Mouse (Mus musculus) neural tube, embryonic 11.5 days (tissue): ENCODE results near the gene Dll4. TPM values are rescaled to one million over a fixed set of nuclear protein-coding genes. Genes with fewer than 3 reads are reported as not detected.
A peak's percentile ranks its signal among the peaks of the same experiment; 100 is the strongest.

Source experiments
- ATAC-seq: fragments of 200-750 bp; cut with Nextera tagmentation; 2 replicates; pipeline ENCODE4 v1.8.0; 2017; ENCODE audit warnings: moderate number of reproducible peaks, mild to moderate bottlenecking, moderate TSS enrichment, moderate library complexity; ENCODE audit not compliant: insufficient read depth, low FRiP score, low TSS enrichment
- DNase-seq: peaks from one replicate; pipeline ENCODE4 v3.0.0-alpha.2; 2015; ENCODE audit warnings: low spot score
- H3K27ac ChIP-seq: fragments of 300-500 bp; sonication (generic); 2 replicates; pipeline ENCODE4 v1.5.1; 2014; ENCODE audit warnings: low read depth, mild to moderate bottlenecking, low read length
- H3K27me3 ChIP-seq: fragments of 300-500 bp; sonication (generic); 2 replicates; pipeline ENCODE4 v1.6.1; 2014; ENCODE audit warnings: mild to moderate bottlenecking, low read length, mixed read lengths; ENCODE audit not compliant: control insufficient read depth, insufficient read depth
- H3K36me3 ChIP-seq: fragments of 300-500 bp; sonication (generic); 2 replicates; pipeline ENCODE4 v1.6.1; 2014; ENCODE audit warnings: mild to moderate bottlenecking, low read length, moderate library complexity, mixed read lengths; ENCODE audit not compliant: control insufficient read depth, insufficient read depth
- H3K4me1 ChIP-seq: fragments of 300-500 bp; sonication (generic); 2 replicates; pipeline ENCODE4 v1.6.1; 2014; ENCODE audit warnings: low read length, mixed read lengths; ENCODE audit not compliant: control insufficient read depth, insufficient read depth
- H3K4me2 ChIP-seq: fragments of 300-500 bp; sonication (generic); 2 replicates; pipeline ENCODE4 v1.6.1; 2014; ENCODE audit warnings: low read depth, mild to moderate bottlenecking, moderate library complexity
- H3K4me3 ChIP-seq: fragments of 300-500 bp; sonication (generic); 2 replicates; pipeline ENCODE4 v1.5.1; 2014; ENCODE audit warnings: low read depth, low read length
- H3K9ac ChIP-seq: fragments of 300-500 bp; sonication (generic); 2 replicates; pipeline ENCODE4 v1.6.1; 2014; ENCODE audit warnings: mild to moderate bottlenecking, low read length
- H3K9me3 ChIP-seq: fragments of 300-500 bp; sonication (generic); 2 replicates; pipeline ENCODE4 v1.6.1; 2016; ENCODE audit warnings: low read length; ENCODE audit not compliant: control insufficient read depth
- WGBS: fragments of 180-500 bp; shearing (Covaris S2); extraction: QIAGEN DNeasy Blood & Tissue Kit; methylation state at CpG from one replicate; pipeline ENCODE4 v1.1.7; 2014; 5-methylcytosine and 5-hydroxymethylcytosine counted together
- polyA plus RNA-seq: library from polyadenylated mRNA; unstranded; fragments of >200 nt; fragmentation: Nextera tagmentation; extraction: Ambion mirVana; gene quantifications from 2 replicates; pipeline ENCODE4 v1.2.1, GENCODE M21; 2014

Dll4 gene
- polyA plus RNA-seq, 1 experiment from 2014 or later = 3.8 TPM

DNA sequence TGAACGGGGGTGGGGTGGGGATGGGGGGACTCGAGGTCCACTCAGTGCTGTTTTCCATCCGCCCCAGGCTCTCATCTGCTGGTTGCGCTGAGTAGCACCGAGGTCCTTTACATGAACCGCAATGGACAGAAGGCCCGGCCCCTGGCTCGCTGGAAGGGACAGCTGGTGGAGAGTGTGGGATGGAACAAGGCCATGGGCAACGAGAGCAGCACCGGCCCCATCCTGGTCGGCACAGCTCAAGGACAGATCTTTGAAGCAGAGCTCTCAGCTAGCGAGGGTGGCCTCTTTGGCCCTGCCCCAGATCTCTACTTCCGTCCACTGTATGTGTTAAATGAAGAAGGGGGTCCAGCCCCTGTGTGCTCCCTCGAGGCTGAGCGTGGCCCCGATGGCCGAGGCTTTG is 32.7 kb upstream of the Dll4 start:
- Histone ChIP-seq H3K4me1 (peaks cover 7% of the 10 kb centered on the region), H3K27ac (no peak overlapping the region)
- 93% methylated on average over 17 of the region's 17 CpGs for WGBS

GRCm38 (mm10) chr2:119293311-119293710 is 32.3 kb upstream of the Dll4 start:
- H3K27me3 ChIP-seq = no peaks in the 10 kb centered on the region
- peaks cover 7% of the 10 kb centered on the region for H3K4me1 ChIP-seq
- no peak overlapping the region for H3K4me2 ChIP-seq
- H3K36me3 ChIP-seq = peaks cover 14% of the 10 kb centered on the region
- ATAC-seq (no peak), DNase-seq (no peak)
- WGBS = 94% methylated on average over 17 of the region's 17 CpGs
- no peak overlapping the region for H3K4me3 ChIP-seq
- H3K27ac ChIP-seq = no peak overlapping the region
- H3K9ac ChIP-seq = no peak overlapping the region
- no peaks in the 10 kb centered on the region for H3K9me3 ChIP-seq

More for the DNA sequence above, 32.7 kb upstream of the Dll4 start:
- no peak overlapping the region for H3K9ac ChIP-seq
- DNase-seq (no peak), ATAC-seq (no peak)
- H3K36me3 ChIP-seq = peaks cover 14% of the 10 kb centered on the region
- H3K9me3 ChIP-seq = no peaks in the 10 kb centered on the region
- no peaks in the 10 kb centered on the region for H3K27me3 ChIP-seq
- H3K4me2 ChIP-seq = no peak overlapping the region
- no peak overlapping the region for H3K4me3 ChIP-seq

DNA sequence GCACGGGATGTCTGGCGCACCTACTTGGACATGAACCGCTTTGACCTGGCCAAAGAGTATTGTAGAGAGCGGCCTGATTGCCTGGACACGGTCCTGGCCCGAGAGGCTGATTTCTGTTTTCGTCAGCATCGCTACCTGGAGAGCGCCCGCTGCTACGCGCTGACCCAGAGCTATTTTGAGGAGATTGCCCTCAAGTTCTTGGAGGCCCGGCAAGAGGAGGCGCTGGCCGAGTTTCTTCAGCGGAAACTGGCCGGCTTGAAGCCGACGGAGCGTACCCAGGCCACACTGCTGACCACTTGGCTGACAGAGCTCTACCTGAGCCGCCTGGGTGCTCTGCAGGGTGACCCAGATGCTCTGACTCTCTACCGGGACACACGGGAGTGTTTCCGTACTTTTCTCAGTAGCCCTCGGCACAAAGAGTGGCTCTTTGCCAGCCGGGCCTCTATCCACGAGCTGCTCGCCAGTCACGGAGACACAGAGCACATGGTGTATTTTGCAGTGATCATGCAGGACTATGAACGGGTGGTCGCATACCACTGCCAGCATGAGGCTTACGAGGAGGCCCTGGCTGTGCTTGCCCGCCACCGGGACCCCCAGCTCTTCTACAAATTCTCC is 31.7 kb upstream of the Dll4 start:
- Histone ChIP-seq H3K9ac (no peak overlapping the region), H3K4me3 (no peak overlapping the region), H3K27ac (no peak overlapping the region), H3K36me3 (peaks cover 14% of the 10 kb centered on the region), H3K4me2 (no peak overlapping the region), H3K9me3 (no peaks in the 10 kb centered on the region), H3K27me3 (no peaks in the 10 kb centered on the region), H3K4me1 (peaks cover 7% of the 10 kb centered on the region)
- WGBS = 95% methylated on average over 34 of the region's 34 CpGs
- no peak for ATAC-seq
- no peak for DNase-seq

DNA sequence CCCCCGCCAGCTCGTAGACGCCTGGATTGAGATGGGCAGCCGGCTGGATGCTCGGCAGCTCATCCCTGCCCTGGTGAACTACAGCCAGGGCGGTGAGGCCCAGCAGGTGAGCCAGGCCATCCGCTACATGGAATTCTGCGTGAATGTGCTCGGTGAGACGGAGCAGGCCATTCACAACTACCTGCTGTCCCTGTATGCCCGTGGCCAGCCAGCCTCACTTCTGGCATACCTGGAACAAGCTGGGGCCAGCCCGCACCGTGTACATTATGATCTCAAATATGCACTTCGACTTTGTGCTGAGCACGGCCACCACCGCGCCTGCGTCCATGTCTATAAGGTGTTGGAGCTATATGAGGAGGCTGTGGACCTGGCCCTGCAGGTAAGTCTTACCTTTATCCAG is 31.2 kb upstream of the Dll4 start:
- H3K36me3 ChIP-seq = peaks cover 16% of the 10 kb centered on the region
- no peak overlapping the region for H3K9ac ChIP-seq
- WGBS = 97% methylated on average over 18 of the region's 18 CpGs
- no peak for ATAC-seq
- H3K27me3 ChIP-seq = no peaks in the 10 kb centered on the region
- H3K9me3 ChIP-seq = no peaks in the 10 kb centered on the region
- no peak for DNase-seq
- no peak overlapping the region for H3K4me3 ChIP-seq
- no peak overlapping the region for H3K4me2 ChIP-seq
- H3K27ac ChIP-seq = no peak overlapping the region
- peaks cover 6% of the 10 kb centered on the region for H3K4me1 ChIP-seq

DNA sequence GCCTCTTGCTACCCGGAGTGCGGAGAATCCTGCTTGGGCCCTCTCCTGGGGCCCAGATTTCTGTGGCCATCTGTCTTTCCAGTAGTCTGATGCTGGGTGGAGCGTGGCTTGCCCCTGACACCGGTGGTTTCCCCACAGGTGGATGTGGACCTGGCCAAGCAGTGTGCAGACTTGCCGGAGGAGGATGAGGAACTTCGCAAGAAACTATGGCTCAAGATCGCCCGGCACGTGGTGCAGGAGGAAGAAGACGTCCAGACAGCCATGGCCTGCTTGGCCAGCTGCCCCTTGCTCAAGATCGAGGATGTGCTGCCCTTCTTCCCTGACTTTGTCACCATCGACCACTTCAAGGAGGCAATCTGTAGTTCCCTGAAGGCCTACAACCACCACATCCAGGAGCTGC is 28.8 kb upstream of the Dll4 start:
- no peaks in the 10 kb centered on the region for H3K9me3 ChIP-seq
- DNase-seq = no peak
- H3K4me2 ChIP-seq = no peak overlapping the region
- H3K27ac ChIP-seq = no peak overlapping the region
- no peak overlapping the region for H3K4me3 ChIP-seq
- WGBS = 95% methylated on average over 12 of the region's 12 CpGs
- no peaks in the 10 kb centered on the region for H3K27me3 ChIP-seq
- no peak for ATAC-seq
- peaks cover 14% of the 10 kb centered on the region for H3K36me3 ChIP-seq
- H3K9ac ChIP-seq = no peak overlapping the region
- H3K4me1 ChIP-seq = peaks cover 5% of the 10 kb centered on the region; the same call in 1 of the 2 replicates

GRCm38 (mm10) chr2:119297506-119297905 is 28.1 kb upstream of the Dll4 start:
- no peak overlapping the region for H3K27ac ChIP-seq
- no peak overlapping the region for H3K9ac ChIP-seq
- ATAC-seq = no peak
- H3K4me3 ChIP-seq = no peak overlapping the region
- no peaks in the 10 kb centered on the region for H3K27me3 ChIP-seq
- peaks cover 5% of the 10 kb centered on the region; the same call in 1 of the 2 replicates for H3K4me1 ChIP-seq
- WGBS = 91% methylated on average over 19 of the region's 19 CpGs
- H3K36me3 ChIP-seq = peaks cover 12% of the 10 kb centered on the region
- DNase-seq = no peak
- H3K9me3 ChIP-seq = no peaks in the 10 kb centered on the region
- H3K4me2 ChIP-seq = no peak overlapping the region

DNA sequence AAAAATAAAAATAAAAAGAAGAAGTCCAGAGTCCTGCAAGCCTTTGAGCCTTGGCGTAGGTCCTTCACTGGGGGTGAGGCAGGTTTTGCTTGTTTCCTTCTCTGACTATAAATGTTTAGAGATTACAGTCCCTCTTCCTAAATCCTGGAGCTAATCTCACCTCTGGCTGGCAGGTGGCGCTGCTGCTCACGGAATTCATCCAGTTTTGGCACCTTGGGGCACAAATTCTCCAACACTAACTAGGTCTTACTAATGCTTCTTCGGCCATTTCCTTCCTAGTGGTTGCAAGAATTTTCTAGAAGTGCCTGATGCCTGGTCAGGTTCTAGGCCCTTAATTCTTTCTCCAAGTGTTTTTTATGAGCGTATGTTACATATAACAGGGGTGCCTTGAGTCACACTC is 27.3 kb upstream of the Dll4 start:
- H3K4me2 ChIP-seq = no peak overlapping the region
- H3K4me1 ChIP-seq = peaks cover 5% of the 10 kb centered on the region; the same call in 1 of the 2 replicates
- H3K27me3 ChIP-seq = no peaks in the 10 kb centered on the region
- no peak overlapping the region for H3K9ac ChIP-seq
- H3K36me3 ChIP-seq = peaks cover 10% of the 10 kb centered on the region; the same call in 1 of the 2 replicates
- no peaks in the 10 kb centered on the region for H3K9me3 ChIP-seq
- ATAC-seq (no peak), DNase-seq (peak; percentile 68)
- no peak overlapping the region for H3K27ac ChIP-seq
- 53% methylated on average over 5 of the region's 5 CpGs for WGBS
- H3K4me3 ChIP-seq = no peak overlapping the region

DNA sequence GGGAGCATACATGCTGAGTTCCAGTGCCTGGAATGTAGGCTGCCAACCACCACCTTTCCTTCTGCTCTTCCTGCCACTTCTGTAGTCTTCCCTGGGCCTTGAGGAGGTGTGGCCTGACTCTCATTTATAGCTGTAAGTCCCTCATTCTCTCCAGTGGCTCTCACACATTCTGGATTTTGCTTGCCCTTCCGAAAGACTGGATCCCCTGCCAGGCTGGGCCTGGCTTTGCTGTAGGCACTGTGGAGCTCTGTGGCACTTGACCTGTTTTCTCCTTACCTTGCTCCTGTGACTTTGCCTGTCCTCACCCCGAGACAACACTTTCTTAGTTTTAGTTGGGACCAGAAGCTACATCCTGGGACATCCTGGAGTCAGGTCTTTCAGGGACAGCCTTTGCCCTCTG is 26.7 kb upstream of the Dll4 start:
- WGBS = 88% methylated on average over 2 of the region's 2 CpGs
- no peaks in the 10 kb centered on the region for H3K9me3 ChIP-seq
- H3K9ac ChIP-seq = no peak overlapping the region
- H3K27me3 ChIP-seq = no peaks in the 10 kb centered on the region
- peaks cover 7% of the 10 kb centered on the region; the same call in 1 of the 2 replicates for H3K36me3 ChIP-seq
- no peak overlapping the region for H3K4me3 ChIP-seq
- H3K27ac ChIP-seq = no peak overlapping the region
- H3K4me1 ChIP-seq = peaks cover 5% of the 10 kb centered on the region; the same call in 1 of the 2 replicates
- DNase-seq (no peak), ATAC-seq (no peak)
- no peak overlapping the region for H3K4me2 ChIP-seq
